Mouse (Mus musculus) heart, adult 2 months (tissue): ENCODE results near the gene Lypd6b. TPM values are rescaled to one million over a fixed set of nuclear protein-coding genes. Genes with fewer than 3 reads are reported as not detected.
A peak's percentile ranks its signal among the peaks of the same experiment; 100 is the strongest.

ENCODE experiments used
- DNase-seq, 2 experiments: peaks; one replicate each; pipeline ENCODE4 v3.0.0; 2021
- H3K27ac ChIP-seq: fragments of 200-600 bp; 2 replicates; pipeline ENCODE4 v1.8.1; 2022
- H3K27me3 ChIP-seq: fragments of 200-500 bp; 2 replicates; pipeline ENCODE4 v1.6.1; 2012; ENCODE audit warnings: mild to moderate bottlenecking, low read length, inconsistent platforms, mixed read lengths; ENCODE audit not compliant: control insufficient read depth, insufficient read depth
- H3K36me3 ChIP-seq: fragments of 200-500 bp; 2 replicates; pipeline ENCODE4 v1.6.1; 2012; ENCODE audit warnings: low read length, inconsistent platforms; ENCODE audit not compliant: control insufficient read depth, insufficient read depth
- H3K4me1 ChIP-seq: fragments of 200-500 bp; 2 replicates; pipeline ENCODE4 v1.6.1; 2011; ENCODE audit warnings: low read length; ENCODE audit not compliant: control insufficient read depth, insufficient read depth
- H3K4me3 ChIP-seq: fragments of 200-600 bp; 2 replicates; pipeline ENCODE4 v1.8.1; 2022
- H3K79me2 ChIP-seq: fragments of 200-500 bp; replicated peaks from 2 replicates; pipeline ENCODE4 v1.6.1; 2012; ENCODE audit warnings: mild to moderate bottlenecking, inconsistent platforms, low read length, moderate library complexity, mixed read lengths; ENCODE audit not compliant: control insufficient read depth, insufficient read depth
- H3K9ac ChIP-seq: fragments of 200-500 bp; 2 replicates; pipeline ENCODE4 v1.6.1; 2012; ENCODE audit warnings: low read depth, mild to moderate bottlenecking, control low read depth, inconsistent platforms, low read length, mixed read lengths
- CTCF ChIP-seq: fragments of 200-600 bp; IDR thresholded peaks from 2 replicates; pipeline ENCODE4 v1.8.1; 2022; ENCODE audit warnings: antibody characterized with exemption, mild to moderate bottlenecking, moderate library complexity
- EP300 ChIP-seq: fragments of 200-500 bp; IDR thresholded peaks from 2 replicates; pipeline ENCODE4 v1.6.1; 2011; ENCODE audit warnings: low read depth, low read length, control low read depth; ENCODE audit not compliant: insufficient read depth
- POLR2A ChIP-seq: fragments of 200-500 bp; IDR thresholded peaks from 2 replicates; pipeline ENCODE4 v1.6.1; 2011; ENCODE audit warnings: mild to moderate bottlenecking, low read depth, low read length, control low read depth; ENCODE audit not compliant: insufficient read depth
- WGBS: fragments of 180-500 bp; shearing (Covaris S2); methylation state at CpG from one replicate; pipeline ENCODE4 v1.1.7; 2018; 5-methylcytosine and 5-hydroxymethylcytosine counted together
- intact Hi-C: fragments of 180-260 bp; cut with DNase I; formaldehyde crosslinking; loops from one replicate; pipeline ENCODE4 v1.15.1; 2025
- long read RNA-seq: library from polyadenylated mRNA; stranded (forward); transcript quantifications from one replicate; pipeline ENCODE4 v2.0.0, GENCODE M21; 2021
- polyA plus RNA-seq: library from polyadenylated mRNA; depleted of rRNA; stranded (reverse); fragments of >200 nt; gene quantifications from 2 replicates; pipeline ENCODE4 v1.2.3, GENCODE M21; 2012; rRNA removed
- total RNA-seq, 2 experiments: library from RNA; stranded (reverse); gene quantifications; 2 replicates each; pipeline ENCODE4 v1.2.3; 2021

Gene Lypd6b
- total RNA-seq (under 1 TPM in 1 of 2 experiments, not detected in 1; 0.10 TPM), polyA plus RNA-seq (0.25 TPM in 1 of 2 replicates, not detected in the other)
- long read RNA-seq: 0 reads

DNA sequence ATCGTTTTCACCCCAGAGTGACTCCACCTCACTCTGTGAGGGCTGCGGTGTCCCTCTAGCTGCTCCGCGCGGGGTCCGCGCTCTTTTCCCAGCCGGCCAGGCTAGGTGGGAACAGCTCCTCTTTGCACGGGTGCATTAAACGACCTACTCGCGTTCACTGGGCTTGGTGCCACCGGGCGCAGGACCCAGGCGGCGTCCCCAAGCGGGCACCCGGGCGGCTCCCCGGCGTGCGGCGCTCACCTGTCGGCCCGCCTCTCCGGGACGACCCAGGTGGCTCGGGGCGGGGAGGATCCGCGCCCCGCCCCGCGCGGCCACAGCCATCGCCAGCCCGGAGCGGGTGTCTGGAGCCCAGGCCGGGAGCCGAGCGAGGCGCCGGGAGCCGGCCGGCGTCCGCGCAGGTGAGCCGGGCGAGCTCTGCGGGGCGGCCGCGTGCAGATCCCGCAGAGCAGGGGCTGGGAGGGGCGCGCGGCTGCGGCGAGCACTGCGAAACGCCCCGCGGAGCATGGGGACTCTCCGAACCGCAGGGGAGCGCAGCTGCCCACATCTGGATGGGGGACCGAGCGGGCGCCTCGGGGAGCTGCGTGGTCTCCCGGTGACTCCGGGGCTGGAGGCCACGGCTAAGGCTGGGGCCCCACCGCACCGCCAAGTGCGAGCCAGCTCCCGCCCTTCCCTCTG lies at the start of gene Lypd6b:
Gene Lypd6b (plus strand): TSS at position 313 of the 675 bp plus-strand sequence.
- peaks cover 10% of the 10 kb centered on the region for H3K27me3 ChIP-seq
- no peaks in the 10 kb centered on the region for H3K4me1 ChIP-seq
- no peaks in the 10 kb centered on the region for H3K79me2 ChIP-seq
- peak within 1 kb of the TSS; percentile 14; the same call in 1 of the 2 replicates for H3K9ac ChIP-seq
- no peaks in the 10 kb centered on the region for H3K36me3 ChIP-seq
- intact Hi-C loops: no loop called here
- TF ChIP-seq POLR2A (no peak), CTCF (no peak), EP300 (no peak)
- no peak for DNase-seq
- H3K4me3 ChIP-seq: peak within 1 kb of the TSS; percentile 33; the same call in 1 of the 2 replicates
- H3K27ac ChIP-seq: no peak within 1 kb of the TSS
- WGBS: 3% methylated on average over 78 of the region's 79 CpGs

GRCm38 (mm10) chr2:49739046-49739445 lies 48.4 kb upstream of the Lypd6b start:
- H3K4me1 ChIP-seq: peaks cover 2% of the 10 kb centered on the region; the same call in 1 of the 2 replicates
- DNase-seq: peak in 1 of 2 experiments; percentile 40
- intact Hi-C loops: loop anchor here (5.0 kb wide), 1 partner anchor 1742 kb away; no protein-coding TSS in a partner anchor
- H3K9ac ChIP-seq: no peak overlapping the region
- no peaks in the 10 kb centered on the region for H3K36me3 ChIP-seq
- no peaks in the 10 kb centered on the region for H3K27me3 ChIP-seq
- H3K4me3 ChIP-seq: no peak overlapping the region
- 59% methylated on average over 5 of the region's 5 CpGs for WGBS
- no peaks in the 10 kb centered on the region for H3K79me2 ChIP-seq
- no peak overlapping the region for H3K27ac ChIP-seq
- TF ChIP-seq EP300: no peak
- no peak for TF ChIP-seq CTCF
- TF ChIP-seq POLR2A: no peak

DNA sequence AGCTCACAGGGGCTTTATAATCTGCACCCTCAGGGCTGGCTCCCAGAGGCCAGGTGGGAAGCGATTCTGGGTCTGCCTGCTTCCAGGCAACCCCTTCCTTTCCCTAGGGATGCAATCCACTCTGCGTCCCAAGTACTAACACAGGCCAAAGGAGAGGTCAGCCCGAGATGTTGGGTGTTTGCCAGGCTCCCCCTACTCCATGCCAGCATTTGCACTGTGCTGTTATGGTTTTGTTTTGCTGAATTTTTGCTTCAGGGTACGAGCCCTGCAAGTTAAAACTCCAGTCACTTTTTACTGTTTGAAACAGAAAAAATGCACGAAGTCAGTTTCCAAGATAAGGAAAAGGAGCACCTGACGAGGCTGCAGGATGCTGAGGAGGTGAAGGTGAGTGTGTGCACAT lies 46.5 kb upstream of the Lypd6b start:
- H3K27me3 ChIP-seq: no peaks in the 10 kb centered on the region
- no peak overlapping the region for H3K27ac ChIP-seq
- H3K4me1 ChIP-seq: peaks cover 5% of the 10 kb centered on the region
- intact Hi-C loops: no loop called here
- no peak overlapping the region for H3K4me3 ChIP-seq
- TF ChIP-seq CTCF: no peak
- TF ChIP-seq POLR2A: no peak
- no peak for TF ChIP-seq EP300
- H3K79me2 ChIP-seq: no peaks in the 10 kb centered on the region
- no peak for DNase-seq
- 62% methylated on average over 6 of the region's 6 CpGs for WGBS
- H3K36me3 ChIP-seq: no peaks in the 10 kb centered on the region
- no peak overlapping the region for H3K9ac ChIP-seq

- Histone ChIP-seq H3K4me3 (no peak overlapping the region), H3K36me3 (no peaks in the 10 kb centered on the region), H3K9ac (no peak overlapping the region), H3K4me1 (peaks cover 5% of the 10 kb centered on the region), H3K79me2 (no peaks in the 10 kb centered on the region), H3K27ac (no peak overlapping the region), H3K27me3 (no peaks in the 10 kb centered on the region)
- DNase-seq: no peak
- 60% methylated on average over 16 of the region's 16 CpGs for WGBS
- no peak for TF ChIP-seq POLR2A
- no peak for TF ChIP-seq CTCF
- no peak for TF ChIP-seq EP300
- intact Hi-C loops: no loop called here
Measured at GRCm38 (mm10) chr2:49741895-49742734, 45.4 kb upstream of the Lypd6b start.

GRCm38 (mm10) chr2:49742919-49743318 lies 44.6 kb upstream of the Lypd6b start:
- no peak overlapping the region for H3K4me3 ChIP-seq
- 87% methylated on average over 4 of the region's 4 CpGs for whole genome bisulfite sequencing
- intact Hi-C loops: no loop called here
- peaks cover 5% of the 10 kb centered on the region for H3K4me1 ChIP-seq
- no peak overlapping the region for H3K9ac ChIP-seq
- no peaks in the 10 kb centered on the region for H3K79me2 ChIP-seq
- H3K27me3 ChIP-seq: no peaks in the 10 kb centered on the region
- DNase-seq: no peak
- no peaks in the 10 kb centered on the region for H3K36me3 ChIP-seq
- no peak for TF ChIP-seq CTCF
- TF ChIP-seq POLR2A: no peak
- no peak for TF ChIP-seq EP300
- H3K27ac ChIP-seq: no peak overlapping the region

DNA sequence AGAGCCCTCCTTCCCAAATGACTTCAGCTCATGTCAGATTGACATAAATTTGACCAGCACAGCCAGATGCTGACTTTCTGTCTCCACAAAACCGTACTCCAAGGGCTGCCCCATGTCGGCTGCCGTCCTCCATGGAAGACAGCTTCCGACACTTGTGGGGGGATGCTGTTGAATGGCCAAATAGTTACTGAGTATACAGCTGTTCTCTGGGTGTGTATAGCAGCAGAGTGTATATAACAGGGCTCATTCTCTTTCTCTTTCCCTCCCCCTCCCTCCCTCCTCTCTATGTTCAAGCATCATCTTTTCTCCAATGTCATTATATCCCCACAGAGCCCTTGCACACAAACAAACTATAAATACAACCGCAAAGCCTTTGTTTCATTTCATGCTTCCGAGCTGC lies 43.7 kb upstream of the Lypd6b start:
- H3K27ac ChIP-seq: no peak overlapping the region
- intact Hi-C loops: no loop called here
- no peaks in the 10 kb centered on the region for H3K79me2 ChIP-seq
- H3K4me1 ChIP-seq: peaks cover 3% of the 10 kb centered on the region
- TF ChIP-seq CTCF (no peak), POLR2A (no peak), EP300 (no peak)
- H3K36me3 ChIP-seq: no peaks in the 10 kb centered on the region
- no peak overlapping the region for H3K9ac ChIP-seq
- H3K27me3 ChIP-seq: no peaks in the 10 kb centered on the region
- H3K4me3 ChIP-seq: no peak overlapping the region
- 76% methylated on average over 6 of the region's 6 CpGs for WGBS
- DNase-seq: no peak
